Mouse (Mus musculus) myocyte (in vitro differentiated cells): ENCODE data around the gene Chn2.

Source experiments
- POLR2A ChIP-seq: IDR thresholded peaks from one replicate; pipeline ENCODE4 v1.6.1; 2011; ENCODE audit warnings: low read depth, mild to moderate bottlenecking, control low read depth, moderate library complexity; ENCODE audit not compliant: insufficient read length
- USF1 ChIP-seq: IDR thresholded peaks from one replicate; pipeline ENCODE4 v1.6.1; 2011; ENCODE audit warnings: low read depth, mild to moderate bottlenecking, control low read depth, moderate library complexity

- TF ChIP-seq POLR2A (no peak), USF1 (no peak)
Observed at GRCm38 (mm10) chr6:54213743-54214142, 174.4 kb downstream of the Chn2 start.
